Mouse (Mus musculus): ENCODE measurements around the gene Gm21985.

DNA sequence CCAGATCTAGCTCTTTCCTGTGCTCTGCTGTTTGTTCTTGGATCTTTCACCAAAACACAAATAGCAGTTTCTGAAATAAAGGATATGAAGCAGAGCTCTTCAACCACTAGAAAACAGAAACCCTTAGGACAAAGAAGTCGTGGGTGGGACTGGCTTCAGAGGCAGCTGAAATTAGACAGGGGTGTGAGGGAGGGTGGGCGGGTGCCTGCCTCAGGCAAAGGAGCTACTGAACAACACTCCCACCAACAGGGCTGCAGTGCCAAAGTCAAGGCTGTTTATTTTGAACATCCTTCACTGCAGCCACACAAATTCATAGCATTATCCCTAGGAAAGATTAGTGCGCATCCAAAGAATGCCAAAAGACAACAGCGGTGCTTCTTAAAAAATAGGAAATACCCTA, 41.8 kb upstream of the Gm21985 start:
- TF ChIP-seq CTCF (IDR thresholded peaks at IDR 0.05; ENCODE audit: low read depth) (no peak), EP300 (optimal IDR thresholded peaks at IDR 0.05) (no peak)

All from stomach, postnatal 0 days (tissue).